Mouse (Mus musculus) c-Kit-negative CD71-positive TER-119-positive erythroid progenitor cells, embryonic 14.5 days (primary cell): ENCODE results near the gene Mup7.
"Not testable (repeated sequence)": the region's sequence is repeated elsewhere in the genome, so short reads cannot be mapped to it uniquely, and the experiment has no call there.

ENCODE experiments used
- DNase-seq: peaks from one replicate; pipeline ENCODE4 v3.0.0-alpha.2; 2013; ENCODE audit warnings: low read depth, low spot score

The Mup7 gene

GRCm38 (mm10) chr4:60070375-60070774 lies at the start of gene Mup7:
Gene Mup7 (minus strand): TSS chr4:60070475.
- not testable (repeated sequence) for DNase-seq

- DNase-seq = not testable (repeated sequence)
Measured at GRCm38 (mm10) chr4:60079865-60080264, 9.6 kb upstream of the Mup7 start.

- DNase-seq = not testable (repeated sequence)
Measured at GRCm38 (mm10) chr4:60029334-60030111, 40.8 kb downstream of the Mup7 start.

GRCm38 (mm10) chr4:60020141-60020540 lies 50.1 kb downstream of the Mup7 start:
- not testable (repeated sequence) for DNase-seq
